Mouse (Mus musculus): ENCODE results near the gene Hspe1. TPM values are rescaled to one million over a fixed set of nuclear protein-coding genes. Genes with fewer than 3 reads are reported as not detected.

Hspe1 gene
- polyA plus RNA-seq, 3 experiments from 2014 or later = 172 to 181 (median 174) TPM

- no peak for ATAC-seq
Measured at GRCm38 (mm10) chr1:55135846-55136245, 47.9 kb downstream of the Hspe1 start.

Other genes starting within 250 kb of the Hspe1 start
- gene Ankrd44, start 161.7 kb upstream of the Hspe1 start, polyA plus RNA-seq (2017; shearing (Covaris generic)) = 100 to 1,000 TPM; 141 to 193 (median 187) TPM
- gene Sf3b1, start 60.7 kb upstream of the Hspe1 start, polyA plus RNA-seq (2017; shearing (Covaris generic)) = 100 to 1,000 TPM; 408 to 502 (median 410) TPM
- 10 to 100 TPM; 14.6 to 22.7 (median 17.0) TPM for gene Coq10b, start 35.4 kb upstream of the Hspe1 start, polyA plus RNA-seq (2017; shearing (Covaris generic))
- gene Hspd1, start 111 bp downstream of the Hspe1 start, polyA plus RNA-seq (2017; shearing (Covaris generic)) = 100 to 1,000 TPM; 129 to 226 (median 154) TPM
- 100 to 1,000 TPM; 121 to 136 (median 133) TPM for gene Mob4, start 43.1 kb downstream of the Hspe1 start, polyA plus RNA-seq (2017; shearing (Covaris generic))
- gene Rftn2, start 138.7 kb downstream of the Hspe1 start, polyA plus RNA-seq (2017; shearing (Covaris generic)) = 1 to 10 TPM; 1.4 to 4.8 (median 3.6) TPM
- 1 to 10 TPM; 2.1 to 3.5 (median 3.1) TPM for gene Mars2, start 149.0 kb downstream of the Hspe1 start, polyA plus RNA-seq (2017; shearing (Covaris generic))